13 mouse cellular contexts compared by ENCODE assay signal in genomic region chr2:136669183-136669582, GRCm38 (mm10). TPM values are rescaled to one million over a fixed set of nuclear protein-coding genes. Genes with fewer than 3 reads are reported as not detected.
DNase-seq lines count a peak whose midpoint lies in the region; ATAC-seq lines count a peak whose summit lies in the region.
"Had no signal": no experiment of that assay in that cellular context is flagged by ENCODE, and none has a peak within 500 bp of the region (broad histone marks: within the 10 kb centered on the region; RNA-seq: fewer than 3 reads in every experiment).

No protein-coding gene starts in this region.

- intact Hi-C loops in heart, postnatal 10 days (cut with DNase I), result no loop called here

- DNase-seq in cerebellum, adult 9-10 months, result peak; percentile 49
- no peak for DNase-seq in cerebellum, adult 11 months
- DNase-seq in heart, adult 18-20 months, result peak; percentile 48 to 70
- no peak for DNase-seq in lung, postnatal 14 days
- DNase-seq in heart, postnatal 10 days, result peak; percentile 47 to 56
- DNase-seq in spleen, postnatal 10 days (ENCODE audit: low spot score in 2 of 2), result no peak
- DNase-seq: liver, embryonic 13.5 days; thymus, postnatal 4 days had no signal

- H3K36me3 ChIP-seq in heart, embryonic 12.5 days, result no peaks in the 10 kb centered on the region
- H3K36me3 ChIP-seq in lung, embryonic 16.5 days (ENCODE audit: control insufficient read depth, insufficient read depth, low read length), result no peaks in the 10 kb centered on the region
- H3K36me3 ChIP-seq: heart, embryonic 15.5 days; liver, embryonic 13.5 days had no signal

- no peak overlapping the region for H3K4me2 ChIP-seq in heart, embryonic 12.5 days
- H3K4me2 ChIP-seq in lung, embryonic 16.5 days (ENCODE audit: low read depth, low read length), result no peak overlapping the region
- H3K4me2 ChIP-seq: heart, embryonic 15.5 days; liver, embryonic 13.5 days; midbrain, embryonic 11.5 days had no signal

- no peak overlapping the region for H3K4me3 ChIP-seq in heart, embryonic 12.5 days
- no peak overlapping the region for H3K4me3 ChIP-seq in lung, embryonic 16.5 days (ENCODE audit: low read length)
- H3K4me3 ChIP-seq: heart, embryonic 15.5 days; liver, embryonic 13.5 days had no signal

- H3K9me3 ChIP-seq in heart, embryonic 12.5 days (replicated peaks), result no peaks in the 10 kb centered on the region
- no peaks in the 10 kb centered on the region for H3K9me3 ChIP-seq in lung, embryonic 16.5 days (ENCODE audit: control insufficient read depth, low read length)
- H3K9me3 ChIP-seq: heart, embryonic 15.5 days; liver, embryonic 13.5 days had no signal

- H3K27ac ChIP-seq in heart, embryonic 12.5 days (ENCODE audit: poor library complexity, severe bottlenecking), result no peak overlapping the region
- H3K27ac ChIP-seq in lung, embryonic 16.5 days (ENCODE audit: low read length), result no peak overlapping the region
- H3K27ac ChIP-seq: heart, embryonic 15.5 days; liver, embryonic 13.5 days had no signal

- H3K4me1 ChIP-seq in heart, embryonic 12.5 days (replicated peaks), result peaks cover 8% of the 10 kb centered on the region
- peaks cover 7% of the 10 kb centered on the region; the same call in 1 of the 2 replicates for H3K4me1 ChIP-seq in lung, embryonic 16.5 days (replicated peaks; ENCODE audit: control insufficient read depth, insufficient read depth, low read length)
- H3K4me1 ChIP-seq: liver, embryonic 13.5 days had no signal

- 86% methylated on average over 3 of the region's 3 CpGs for WGBS in heart, embryonic 12.5 days
- WGBS in lung, embryonic 16.5 days, result 58% methylated on average over 3 of the region's 3 CpGs

- ATAC-seq in heart, embryonic 12.5 days (ENCODE audit: insufficient number of reproducible peaks, low FRiP score), result no peak
- ATAC-seq in lung, embryonic 16.5 days (ENCODE audit: low read depth), result peak; percentile 47

- no peaks in the 10 kb centered on the region for H3K27me3 ChIP-seq in heart, embryonic 12.5 days (replicated peaks)
- H3K27me3 ChIP-seq in lung, embryonic 16.5 days (ENCODE audit: control insufficient read depth, insufficient read depth, low read depth, low read length), result no peaks in the 10 kb centered on the region
- H3K27me3 ChIP-seq: heart, embryonic 15.5 days; liver, embryonic 13.5 days had no signal

- H3K9ac ChIP-seq in heart, embryonic 12.5 days, result no peak overlapping the region
- H3K9ac ChIP-seq in lung, embryonic 16.5 days (ENCODE audit: low read length), result no peak overlapping the region
- H3K9ac ChIP-seq: heart, embryonic 15.5 days; liver, embryonic 13.5 days had no signal

RNA-seq across cellular contexts. Expression of gene Snap25, which starts 44.1 kb away (rescaled TPM):
- total RNA-seq in heart, adult 18-20 months (2021), result under 1 TPM in 1 of 2 experiments, not detected in 1; 0.12 TPM
- 0.67 and 1.0 TPM in 2 replicates for polyA plus RNA-seq in heart, embryonic 12.5 days (2016; fragmentation: Nextera tagmentation; extraction: Ambion mirVana)
- polyA plus RNA-seq in lung, embryonic 16.5 days (2015; fragmentation: Nextera tagmentation; extraction: Ambion mirVana), result 1.4 and 2.0 TPM in 2 replicates
- total RNA-seq in heart, postnatal 10 days (2021), result under 1 TPM in 1 of 2 experiments, not detected in 1; 0.19 TPM
- total RNA-seq: common myeloid progenitor, adult 5-6 weeks had no signal

Comparison
In these comparisons a context has a peak if more than half of its experiments do, and no peak if none do; other contexts are left out.
1. DNase-seq: peak in cerebellum, adult 9-10 months (single experiment), heart, adult 18-20 months (2 of 2) and heart, postnatal 10 days (2 of 2); none in cerebellum, adult 11 months (single experiment), lung, postnatal 14 days (single experiment) and spleen, postnatal 10 days (0 of 2).